Mouse (Mus musculus) urinary bladder, adult 18-20 months (tissue): ENCODE data around the gene Nckap5l.
"Not testable (repeated sequence)": the region's sequence is repeated elsewhere in the genome, so short reads cannot be mapped to it uniquely, and the experiment has no call there.

Experiments used
- DNase-seq, 2 experiments: peaks; one replicate each; pipeline ENCODE4 v3.0.0; 2022; ENCODE audit warnings: low spot score in 2 of 2, mixed read lengths in 2 of 2

Nckap5l gene

DNA sequence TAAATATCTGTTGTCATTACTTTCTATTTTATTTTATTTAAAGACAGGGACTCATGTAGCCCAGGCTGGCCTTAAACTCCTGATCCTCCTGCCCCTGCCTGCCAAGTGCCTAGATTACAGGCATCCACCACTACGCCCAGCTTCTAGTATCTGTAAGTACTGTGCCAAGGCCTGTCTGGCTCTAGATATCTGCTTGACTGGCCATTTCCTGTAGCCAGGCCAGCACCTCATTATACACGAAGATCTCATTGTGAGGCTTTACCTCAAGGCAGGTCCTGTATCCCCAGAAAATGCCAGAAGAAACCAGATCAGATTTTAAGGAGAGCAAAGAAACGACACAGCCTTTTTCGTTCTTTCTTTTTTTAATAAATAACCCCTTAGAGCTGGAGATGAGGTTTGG lies 12.2 kb upstream of the Nckap5l start:
- no peak for DNase-seq

DNA sequence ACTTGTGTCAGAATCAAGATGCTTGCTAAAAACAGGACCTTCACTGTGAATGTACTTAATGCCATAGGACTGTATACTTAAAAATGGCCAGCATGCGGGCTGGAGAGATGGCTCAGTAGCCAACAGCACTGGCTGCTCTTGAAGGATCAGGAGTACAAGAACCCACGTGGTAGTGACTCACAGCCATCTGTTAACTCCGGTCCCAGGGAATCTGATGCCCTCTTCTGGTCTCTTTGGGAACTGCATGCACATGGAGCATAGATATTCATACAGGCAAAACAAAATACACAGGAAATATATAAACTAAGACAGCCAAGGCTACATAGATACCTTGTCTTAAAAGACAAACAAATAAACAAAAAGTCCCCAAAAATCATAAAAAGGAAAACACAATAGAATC lies 11.5 kb upstream of the Nckap5l start:
- DNase-seq = peak; percentile 52 to 53

DNA sequence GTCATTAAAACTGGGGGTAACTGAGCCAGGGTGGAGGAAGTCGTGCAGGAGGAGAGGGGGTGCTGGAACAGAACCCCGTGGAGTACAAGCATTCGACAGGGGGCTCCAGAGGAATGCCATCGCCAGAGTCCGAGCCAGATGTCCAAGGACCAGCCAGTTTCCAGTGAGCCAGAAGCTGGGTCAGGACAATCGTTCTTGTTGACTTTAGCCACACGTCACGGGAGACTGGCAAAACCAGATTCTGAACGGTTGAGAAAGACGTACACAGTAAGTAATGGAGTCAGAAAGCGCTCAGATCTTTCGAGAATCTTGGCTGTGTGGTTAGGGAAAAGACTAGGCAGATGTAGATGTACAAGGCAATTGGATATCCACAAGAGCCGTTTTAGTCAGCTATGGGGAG lies 5.6 kb upstream of the Nckap5l start:
- peak; percentile 41 to 65 for DNase-seq

DNA sequence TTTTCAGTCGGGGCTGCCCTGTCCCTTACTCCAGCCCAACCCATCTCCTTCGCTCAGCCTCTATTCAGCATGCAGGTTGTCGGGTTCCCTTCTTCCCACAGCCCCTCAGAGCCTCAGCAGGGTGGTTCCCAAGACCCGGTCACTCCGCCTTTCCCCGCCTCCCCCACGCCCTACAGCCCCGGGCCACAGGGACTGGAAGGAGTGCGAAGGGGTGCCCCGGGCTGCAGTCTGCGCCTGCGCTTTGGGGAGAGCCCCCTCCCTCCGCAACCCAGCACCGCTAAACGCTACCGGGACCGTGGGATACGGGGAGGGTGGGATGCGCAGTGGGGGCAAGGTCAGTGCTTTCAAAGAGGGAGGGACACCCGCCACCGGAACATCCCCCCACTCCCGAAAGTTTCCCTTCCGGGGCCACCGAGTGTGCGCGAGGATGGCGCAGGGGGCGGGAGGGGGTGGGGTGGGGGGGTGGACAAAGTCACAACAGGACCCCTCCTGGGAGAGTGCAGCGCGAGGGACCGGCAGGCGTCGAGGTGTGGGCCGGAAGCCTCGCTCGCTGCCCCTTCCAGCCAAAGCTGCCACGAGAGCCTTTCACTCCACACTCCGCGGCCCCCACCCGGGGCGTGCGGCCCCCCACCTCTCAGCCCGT lies 464 bp downstream of the Nckap5l start:
- DNase-seq = peak; percentile 38 to 59

DNA sequence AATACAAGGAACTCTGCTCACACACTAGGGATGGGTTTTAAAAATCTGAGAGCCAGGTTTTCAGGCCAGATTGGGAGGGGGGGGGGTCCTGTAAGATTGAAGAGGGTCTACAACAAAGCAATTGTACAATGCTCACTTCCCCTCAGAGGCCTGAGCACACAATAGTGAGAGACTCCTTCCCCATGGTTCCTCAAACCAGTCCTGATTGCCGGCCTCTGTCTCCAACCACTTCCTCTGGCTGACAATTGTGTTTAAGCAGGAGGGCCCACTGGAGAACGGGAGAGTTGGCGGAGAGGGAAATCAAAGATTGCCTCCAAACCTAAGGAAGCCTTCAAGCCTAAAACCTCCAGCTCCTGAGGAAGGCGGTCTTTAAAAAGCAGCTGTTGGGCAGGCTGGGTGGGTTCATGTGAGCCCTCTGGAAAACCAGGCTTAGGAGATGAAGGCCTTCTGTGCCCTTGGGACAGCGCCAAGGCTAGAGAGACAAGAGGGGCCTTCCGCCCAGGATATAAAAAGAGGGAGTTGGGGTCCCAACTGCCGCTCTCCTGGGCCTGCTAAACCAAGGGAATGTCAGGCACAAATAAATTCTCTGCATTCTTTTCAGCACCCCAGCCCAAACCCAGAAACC lies 1.1 kb downstream of the Nckap5l start:
- DNase-seq = no peak

DNA sequence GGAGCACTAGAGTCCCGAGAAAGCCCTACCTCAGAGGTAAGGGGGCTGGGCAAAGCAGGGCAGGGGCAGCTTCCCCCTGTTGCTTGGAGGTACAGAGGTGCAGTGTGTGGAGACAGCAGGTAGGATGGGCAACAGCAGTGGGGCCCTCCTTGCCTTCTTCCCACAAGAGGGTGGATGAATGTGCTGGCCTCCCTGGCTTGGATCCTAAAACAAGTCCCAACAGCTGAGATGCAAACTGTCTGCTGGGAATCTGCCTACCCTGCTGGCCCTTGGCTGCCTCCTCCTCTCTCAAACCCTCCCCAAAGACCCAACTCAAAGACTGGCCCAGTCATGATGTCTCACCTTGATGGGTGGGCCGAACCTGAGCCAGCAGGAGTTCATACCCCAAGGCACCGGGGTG lies 2.1 kb downstream of the Nckap5l start:
- DNase-seq = no peak

DNA sequence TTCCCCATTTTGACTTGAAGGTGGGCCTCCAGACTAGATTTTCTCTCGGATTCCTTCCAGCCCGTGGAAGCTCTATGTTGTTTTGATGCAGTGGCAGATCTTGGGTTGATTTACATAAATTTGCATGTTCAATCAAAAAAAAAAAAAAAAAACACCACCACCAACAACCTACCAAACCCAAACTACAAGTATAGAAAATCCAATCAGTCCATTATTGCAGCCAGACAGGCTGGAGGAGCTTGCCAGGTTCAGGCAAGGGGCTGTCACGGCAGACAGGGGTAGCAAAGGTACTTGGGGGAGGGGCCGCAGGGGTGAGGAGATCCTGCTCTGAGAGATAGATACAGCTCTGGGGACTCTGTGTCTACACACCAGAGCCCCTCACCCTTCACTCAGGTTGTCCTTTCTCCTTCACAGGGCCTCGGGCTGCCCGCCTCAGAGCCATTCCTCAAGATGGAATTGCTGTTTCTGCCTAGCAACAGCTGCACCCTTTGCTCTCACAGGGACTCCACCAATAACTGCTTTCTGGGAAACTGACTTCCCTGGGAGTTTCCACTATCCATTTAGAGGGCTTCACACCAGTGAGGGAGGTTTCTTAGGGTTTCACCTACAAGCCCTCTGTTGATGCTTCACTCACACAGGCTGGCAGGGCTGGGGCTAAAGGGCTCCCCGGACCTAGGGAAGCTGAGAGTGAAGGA lies 2.8 kb downstream of the Nckap5l start:
- no peak for DNase-seq

DNA sequence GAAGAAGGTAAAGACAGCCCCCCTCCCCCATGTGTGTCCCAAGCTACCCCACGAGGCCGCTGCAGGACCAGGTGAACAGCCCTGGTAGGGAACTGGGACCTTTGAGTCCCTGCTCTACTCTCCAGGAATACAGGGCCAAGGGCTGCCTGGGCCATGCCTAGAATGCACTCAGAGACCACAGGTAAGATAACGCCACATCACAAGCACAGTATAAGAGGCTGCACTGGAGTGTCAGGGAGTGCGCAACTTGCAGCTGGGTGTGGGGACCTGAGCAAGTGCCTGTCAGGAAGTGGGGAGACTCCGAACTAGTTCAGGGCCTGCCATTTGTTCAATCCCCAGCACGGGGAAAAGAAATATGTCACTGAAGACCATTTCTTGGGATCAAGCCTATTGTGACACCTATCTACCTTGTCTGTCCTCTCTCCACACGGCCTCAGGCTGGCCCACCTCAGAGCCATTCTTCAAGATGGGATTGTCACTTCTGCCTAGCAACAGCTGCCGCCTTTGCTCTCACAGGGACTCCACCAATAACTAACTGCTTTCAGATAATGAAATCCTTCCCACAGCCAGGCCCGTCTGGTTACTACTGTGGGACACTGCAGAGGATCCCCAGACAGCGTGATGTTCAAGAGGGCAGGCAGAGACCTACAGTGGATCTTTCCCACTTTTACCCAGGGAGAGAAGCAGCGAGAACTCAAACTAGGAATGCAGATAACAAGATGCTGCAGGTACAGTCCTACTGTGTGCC lies 4.2 kb downstream of the Nckap5l start:
- DNase-seq = no peak

DNA sequence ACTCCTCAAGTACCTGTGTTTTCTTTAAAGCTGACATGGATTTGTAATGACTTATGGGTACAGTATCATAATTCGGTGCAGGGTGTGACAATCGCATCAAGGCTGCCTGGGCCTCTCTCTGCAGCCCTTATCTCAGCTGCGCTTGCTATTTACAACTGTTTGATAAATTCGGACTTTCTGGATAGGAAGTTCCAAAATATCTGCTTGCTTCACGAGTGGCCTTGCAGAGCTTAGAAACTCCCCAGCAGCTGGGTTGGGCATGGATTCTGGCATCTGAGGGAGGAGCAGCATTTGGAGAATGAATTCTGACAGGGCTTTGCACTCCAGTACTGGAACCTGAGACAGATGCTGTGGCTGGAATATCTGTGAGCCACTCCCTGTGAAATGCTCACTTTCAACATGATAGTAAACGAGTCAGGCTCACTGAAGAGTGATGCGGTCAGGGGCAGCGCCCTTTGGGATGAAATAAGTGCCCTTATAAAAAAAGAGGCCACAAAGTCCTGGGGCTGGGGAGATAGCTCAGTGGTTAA lies 7.7 kb downstream of the Nckap5l start:
- DNase-seq = no peak

DNA sequence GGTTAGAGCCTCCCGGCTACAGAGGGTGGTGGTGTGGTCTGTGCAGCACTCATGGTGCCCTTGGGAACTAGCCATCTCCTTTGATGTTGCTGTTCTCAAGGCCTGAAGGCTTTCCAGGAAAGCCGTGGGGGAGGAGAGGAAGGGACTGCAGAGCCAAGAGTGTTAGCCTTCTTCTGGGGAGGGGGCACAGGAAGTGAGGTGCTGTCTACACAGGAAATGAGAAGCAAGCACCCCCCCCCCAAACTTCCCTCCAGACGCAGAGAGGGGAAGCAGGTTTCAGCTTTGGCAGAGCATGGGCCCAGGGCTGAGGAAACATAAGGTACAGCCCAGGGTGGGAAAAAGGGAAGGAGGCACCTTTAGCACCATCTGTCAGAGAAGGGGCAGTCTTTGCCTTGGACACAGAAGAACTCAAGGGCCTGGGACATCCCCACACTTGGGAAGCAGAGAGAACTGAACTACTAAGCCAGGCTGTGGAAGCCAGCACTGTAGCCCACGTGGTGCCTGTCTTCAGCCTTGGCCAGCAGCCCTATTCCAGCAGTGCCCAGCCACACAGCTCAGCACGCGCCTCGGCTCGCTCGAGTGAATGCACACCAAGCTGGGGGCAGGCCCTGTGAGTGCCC lies 8.3 kb downstream of the Nckap5l start:
- DNase-seq = no peak

DNA sequence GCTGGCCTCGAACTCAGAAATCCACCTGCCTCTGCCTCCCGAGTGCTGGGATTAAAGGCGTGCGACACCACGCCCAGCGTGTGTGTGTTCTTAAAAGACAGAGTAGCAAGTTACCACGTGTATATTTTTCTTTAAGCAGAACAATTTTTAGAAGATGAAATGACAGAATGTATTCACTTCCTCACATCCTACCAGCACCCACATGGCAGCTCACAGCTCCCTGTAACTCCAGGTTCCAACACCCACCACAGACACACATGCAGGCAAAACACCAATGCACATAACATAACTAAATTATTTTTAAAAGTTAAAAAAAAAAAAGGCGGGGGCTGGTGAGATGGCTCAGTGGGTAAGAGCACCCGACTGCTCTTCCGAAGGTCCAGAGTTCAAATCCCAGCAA lies 11.4 kb downstream of the Nckap5l start:
- DNase-seq = not testable (repeated sequence)

DNA sequence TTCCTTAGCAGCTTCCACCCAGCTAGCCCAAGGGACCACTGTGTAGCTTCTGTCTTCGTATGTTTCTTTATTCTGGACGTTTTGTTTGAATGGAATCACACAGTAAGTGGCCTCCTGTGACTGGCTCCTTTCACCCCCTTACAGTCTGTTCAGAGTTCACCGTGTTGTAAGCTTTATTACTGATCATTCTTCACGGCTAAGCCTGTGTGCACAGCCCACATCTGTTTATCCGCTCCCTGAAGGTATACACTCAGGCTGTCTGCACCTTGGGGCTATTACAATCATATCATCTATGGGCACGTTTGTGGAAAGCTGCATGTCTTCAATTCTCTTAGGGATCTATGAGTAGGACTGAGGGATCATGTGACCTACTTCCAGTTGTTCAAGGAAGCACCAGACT lies 12.0 kb downstream of the Nckap5l start:
- no peak for DNase-seq

DNA sequence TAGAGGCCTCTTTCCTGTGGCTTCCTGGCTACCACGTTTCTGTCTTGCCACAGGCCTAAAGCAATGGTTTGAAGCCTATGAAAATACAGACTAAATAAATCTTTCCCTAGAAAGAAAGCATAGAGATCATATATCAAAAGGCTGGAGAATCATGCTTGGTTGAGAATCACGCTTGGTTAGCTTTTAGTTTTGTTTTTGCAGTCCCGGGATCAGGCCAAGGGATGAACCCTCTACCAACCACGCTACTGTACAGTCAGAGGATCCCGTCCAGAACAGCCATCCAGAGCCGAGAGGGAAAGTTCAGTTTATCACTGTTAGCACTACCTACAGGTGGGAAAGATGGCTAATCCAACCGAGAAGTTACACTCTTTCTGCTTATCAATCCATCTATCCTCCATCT lies 15.2 kb downstream of the Nckap5l start:
- DNase-seq = no peak

DNA sequence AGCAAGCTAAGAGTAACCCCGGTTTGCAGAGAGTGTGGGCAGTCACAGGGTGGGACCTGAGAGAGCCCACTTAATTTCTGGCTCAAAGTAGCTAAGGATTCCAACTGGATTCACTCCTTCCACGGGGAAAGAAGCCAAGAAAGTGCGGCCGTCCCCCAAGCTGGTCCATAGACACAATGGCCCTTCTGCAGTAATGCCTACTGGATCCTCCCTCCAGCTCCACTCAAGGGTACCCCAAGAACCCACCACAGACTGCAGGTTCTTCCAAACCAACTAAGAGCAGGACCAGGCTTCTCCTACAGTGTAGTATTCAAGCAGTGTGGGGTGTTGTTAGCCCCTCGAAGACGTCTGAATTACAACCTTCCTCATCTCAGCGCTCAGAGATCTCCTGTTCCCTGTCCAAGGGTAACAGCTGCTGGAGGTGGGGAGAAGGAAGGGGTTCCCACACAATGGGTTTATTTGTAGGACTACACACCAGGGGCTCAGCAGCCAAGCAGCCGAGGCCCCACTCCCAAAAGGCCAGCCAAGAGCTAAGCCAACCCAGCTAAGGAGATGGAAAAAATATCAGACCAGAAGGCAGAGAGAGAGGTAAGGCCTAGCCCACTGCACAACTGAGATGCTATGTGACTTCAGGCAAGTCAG lies 16.6 kb downstream of the Nckap5l start:
- DNase-seq = no peak

DNA sequence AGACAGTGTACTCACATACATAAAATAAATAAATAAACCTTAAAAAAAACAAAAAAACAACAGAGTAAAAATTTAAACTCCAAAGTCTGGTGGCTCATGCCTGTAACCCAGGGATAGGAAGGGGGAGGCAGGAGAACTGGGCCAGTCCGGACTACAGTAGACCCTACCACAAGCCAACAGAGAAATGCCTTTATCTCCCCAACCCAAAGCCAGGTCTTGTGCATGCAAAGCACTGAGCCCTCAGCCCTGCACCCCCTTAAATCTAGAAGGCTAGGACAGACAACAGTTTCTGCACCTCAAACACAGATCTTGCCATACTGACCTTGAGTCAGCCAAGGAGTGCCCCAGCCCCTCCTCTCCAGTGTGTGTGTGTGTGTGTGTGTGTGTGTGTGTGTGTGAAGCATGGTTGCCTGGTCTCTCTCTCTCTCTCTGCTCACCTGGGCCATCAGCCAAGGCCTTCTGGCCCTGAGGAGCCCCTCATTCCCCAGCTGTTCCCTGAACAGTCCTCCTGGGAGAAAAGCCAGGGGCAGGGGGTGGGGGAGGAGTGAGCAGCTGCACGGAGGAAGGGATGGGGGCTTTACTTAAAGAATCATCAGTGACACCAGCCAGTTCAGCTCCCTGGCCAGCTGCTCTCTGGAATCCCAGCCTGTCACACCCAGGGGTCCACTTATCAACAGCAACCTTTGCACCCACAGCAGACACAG lies 17.3 kb downstream of the Nckap5l start:
- DNase-seq = no peak

DNA sequence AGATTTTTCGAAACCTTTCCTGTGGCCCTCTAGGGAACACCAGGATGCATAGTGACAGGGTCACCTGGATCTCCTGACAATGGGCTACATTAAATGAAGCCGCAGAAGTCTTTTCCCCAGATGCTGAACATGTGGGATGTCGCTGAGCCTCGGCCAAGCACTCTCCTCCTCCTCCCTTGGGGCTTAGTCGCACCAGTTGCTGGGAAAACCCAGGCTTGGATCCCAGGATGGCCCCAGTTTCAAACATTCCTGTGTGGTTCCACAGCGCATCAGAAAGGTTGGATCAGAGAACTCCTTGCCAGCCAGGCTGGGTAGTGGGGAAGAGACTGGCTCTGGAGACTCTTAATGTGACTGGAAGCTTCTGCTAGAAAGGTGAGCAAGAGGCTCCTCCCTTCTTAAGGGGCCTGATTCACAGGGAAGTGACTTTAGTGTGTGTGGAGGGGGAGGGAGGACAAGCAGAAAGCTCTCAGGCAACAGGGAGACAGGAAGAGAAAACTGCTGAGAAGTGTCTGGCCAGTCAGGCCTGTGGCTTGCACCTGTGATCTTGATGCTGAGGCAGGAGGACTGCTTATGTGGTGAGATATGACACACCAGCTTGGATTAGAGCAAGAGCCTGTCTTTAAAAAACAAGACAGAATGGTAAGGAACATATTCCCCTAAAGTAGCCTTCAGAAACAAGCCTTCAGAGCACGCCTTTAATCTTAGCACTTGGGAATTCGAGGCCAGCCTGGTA lies 18.4 kb downstream of the Nckap5l start:
- DNase-seq = no peak

DNA sequence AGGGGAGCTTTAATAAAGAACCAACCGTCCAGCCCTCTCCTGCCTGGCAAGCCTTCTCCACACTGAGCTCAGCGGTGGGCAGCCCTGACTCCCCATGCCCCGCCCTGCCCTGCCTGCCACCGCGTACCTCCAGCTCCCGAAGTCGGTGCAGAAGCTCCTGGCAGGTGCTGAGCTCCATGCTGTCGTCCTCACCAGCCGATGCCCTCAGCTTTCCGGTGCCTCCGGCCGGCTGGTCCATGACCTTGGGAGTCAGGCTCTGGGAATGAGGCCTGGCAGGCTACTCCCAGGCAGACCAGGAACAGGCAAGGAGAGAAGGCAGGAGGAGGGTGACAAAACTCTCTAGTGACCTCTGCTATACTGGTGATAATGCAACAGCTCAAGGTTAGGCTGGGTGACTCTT lies 23.6 kb downstream of the Nckap5l start:
- no peak for DNase-seq

DNA sequence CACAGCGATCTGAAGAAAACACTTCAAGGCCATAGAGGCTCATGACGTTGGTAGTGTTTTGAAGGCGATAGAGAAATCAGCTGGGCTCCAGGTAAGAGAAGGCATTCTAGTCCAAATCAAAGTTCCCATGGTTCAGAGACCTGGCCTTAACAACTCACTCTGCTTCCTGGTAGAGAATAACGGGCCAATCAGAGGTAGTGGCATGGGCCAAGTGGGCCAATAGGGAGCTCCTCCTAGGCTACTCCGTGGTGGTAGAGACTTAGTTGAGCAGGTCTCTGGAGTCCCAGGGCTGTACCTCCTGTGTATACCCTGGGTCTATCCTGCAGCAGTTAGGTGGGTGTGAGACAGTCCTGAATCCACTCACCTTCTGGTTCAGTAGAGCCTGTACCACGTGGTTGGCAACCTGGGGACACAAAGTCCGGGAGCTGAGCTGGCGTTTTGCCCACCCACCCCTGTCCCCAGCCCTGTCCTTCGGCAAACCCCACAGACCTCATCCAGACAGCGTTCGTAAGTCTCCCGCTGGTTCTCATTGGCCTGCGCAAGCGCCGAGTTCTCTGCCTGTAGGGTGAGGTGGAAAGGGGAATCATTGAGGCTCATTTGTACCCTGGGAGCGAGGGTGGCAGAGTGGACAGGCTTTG lies 24.3 kb downstream of the Nckap5l start:
- DNase-seq = no peak

DNA sequence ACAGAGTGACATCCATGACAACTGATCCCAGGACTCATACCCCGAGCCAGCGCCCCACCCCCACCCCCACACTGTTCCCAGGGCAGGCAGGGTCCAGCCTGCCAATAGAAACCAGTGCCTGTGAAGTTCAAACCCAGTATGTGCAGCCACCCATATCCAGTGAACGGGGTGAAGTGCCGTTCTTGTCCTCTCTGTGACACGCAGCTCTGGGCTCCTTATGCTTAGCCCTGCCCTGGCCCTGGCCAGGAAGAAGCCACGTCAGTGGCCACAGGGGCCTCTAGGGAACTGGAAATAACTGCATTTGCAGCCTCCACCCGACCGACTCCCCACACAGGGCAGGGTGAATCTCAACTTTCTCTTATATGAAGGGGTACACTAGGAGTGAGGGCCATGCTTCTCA lies 25.6 kb downstream of the Nckap5l start:
- DNase-seq = no peak

DNA sequence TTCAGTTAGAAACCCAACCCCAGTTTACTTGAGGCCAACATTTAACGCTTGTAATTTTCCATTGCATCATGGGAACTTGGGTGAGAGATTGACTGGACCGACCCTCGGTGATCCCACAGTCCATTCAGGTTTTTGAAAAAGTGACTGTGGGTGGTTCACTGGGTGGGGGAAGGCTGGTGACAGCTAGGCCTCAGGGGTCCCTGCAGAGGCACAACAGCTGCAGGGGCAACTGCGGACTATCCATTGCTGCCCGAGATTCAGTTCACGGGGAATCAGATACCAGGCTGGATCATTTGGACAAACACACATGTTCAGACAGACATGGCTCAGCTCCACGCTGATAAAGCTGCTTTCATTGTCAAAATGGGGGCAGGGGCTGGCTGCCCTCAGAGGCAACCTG lies 26.0 kb downstream of the Nckap5l start:
- no peak for DNase-seq
